Mouse (Mus musculus): Measurements from ENCODE around the gene Nagpa. TPM values are rescaled to one million over a fixed set of nuclear protein-coding genes. Genes with fewer than 3 reads are reported as not detected.
"Not testable (repeated sequence)": the region's sequence is repeated elsewhere in the genome, so short reads cannot be mapped to it uniquely, and the experiment has no call there.

Nagpa gene
- polyA plus RNA-seq (2012; rRNA removed) = 27.7 and 28.6 TPM in 2 replicates

- peak; percentile 22 for DNase-seq (ENCODE audit: low read depth)
These were observed at the start of gene Nagpa for GRCm38 (mm10) chr16:5203668-5204433. Gene Nagpa (minus strand): TSS chr16:5204012.

GRCm38 (mm10) chr16:5252260-5252659 is 48.4 kb upstream of the Nagpa start:
- DNase-seq (ENCODE audit: low read depth) = no peak

GRCm38 (mm10) chr16:5250891-5251290 is 47.1 kb upstream of the Nagpa start:
- DNase-seq (ENCODE audit: low read depth) = no peak

GRCm38 (mm10) chr16:5244411-5244810 is 40.6 kb upstream of the Nagpa start:
- DNase-seq (ENCODE audit: low read depth) = no peak

GRCm38 (mm10) chr16:5242882-5243281 is 39.1 kb upstream of the Nagpa start:
- no peak for DNase-seq (ENCODE audit: low read depth)

GRCm38 (mm10) chr16:5242355-5242754 is 38.5 kb upstream of the Nagpa start:
- no peak for DNase-seq (ENCODE audit: low read depth)

- peak; percentile 75 for DNase-seq (ENCODE audit: low read depth)
These were observed 29.9 kb upstream of the Nagpa start, which contains the start of gene Alg1 for GRCm38 (mm10) chr16:5233418-5234313. Gene Alg1 (plus strand): TSS chr16:5233621.

GRCm38 (mm10) chr16:5232982-5233381 is 29.2 kb upstream of the Nagpa start:
- DNase-seq (ENCODE audit: low read depth) = no peak

- not testable (repeated sequence) for DNase-seq (ENCODE audit: low read depth)
These were observed 24.3 kb upstream of the Nagpa start for GRCm38 (mm10) chr16:5228103-5228502.

GRCm38 (mm10) chr16:5227501-5227900 is 23.7 kb upstream of the Nagpa start:
- DNase-seq (ENCODE audit: low read depth) = not testable (repeated sequence)

GRCm38 (mm10) chr16:5226534-5226933 is 22.7 kb upstream of the Nagpa start:
- DNase-seq (ENCODE audit: low read depth) = not testable (repeated sequence)

- DNase-seq (ENCODE audit: low read depth) = no peak
These were observed 18.3 kb upstream of the Nagpa start, which contains the start of gene AU021092 for GRCm38 (mm10) chr16:5222140-5222539. Gene AU021092 (minus strand): TSS chr16:5222299.

GRCm38 (mm10) chr16:5221403-5221802 is 17.6 kb upstream of the Nagpa start:
- no peak for DNase-seq (ENCODE audit: low read depth)

- no peak for DNase-seq (ENCODE audit: low read depth)
These were observed 13.7 kb upstream of the Nagpa start for GRCm38 (mm10) chr16:5217341-5218133.

GRCm38 (mm10) chr16:5216686-5217085 is 12.9 kb upstream of the Nagpa start:
- no peak for DNase-seq (ENCODE audit: low read depth)

- no peak for DNase-seq (ENCODE audit: low read depth)
These were observed 10.3 kb upstream of the Nagpa start for GRCm38 (mm10) chr16:5214126-5214525.

- no peak for DNase-seq (ENCODE audit: low read depth)
These were observed 8.3 kb upstream of the Nagpa start for GRCm38 (mm10) chr16:5212150-5212549.

- no peak for DNase-seq (ENCODE audit: low read depth)
These were observed 6.6 kb upstream of the Nagpa start for GRCm38 (mm10) chr16:5210365-5210764.

GRCm38 (mm10) chr16:5206051-5206450 is 2.2 kb upstream of the Nagpa start:
- no peak for DNase-seq (ENCODE audit: low read depth)

- no peak for DNase-seq (ENCODE audit: low read depth)
These were observed 1.7 kb upstream of the Nagpa start for GRCm38 (mm10) chr16:5205431-5205970.

- no peak for DNase-seq (ENCODE audit: low read depth)
These were observed 612 bp downstream of the Nagpa start for GRCm38 (mm10) chr16:5203200-5203599.

Measured in gonadal fat pad, adult 2 months (tissue).